8 mouse cellular contexts compared by ENCODE assay signal in genomic region chr6:108828872-108829271, GRCm38 (mm10). TPM values are rescaled to one million over a fixed set of nuclear protein-coding genes. Genes with fewer than 3 reads are reported as not detected.
DNase-seq lines count a peak whose midpoint lies in the region; ATAC-seq and TF ChIP-seq lines count a peak whose summit lies in the region.

No protein-coding gene starts in this region.

- ATAC-seq in hindbrain, embryonic 14.5 days (ENCODE audit: low FRiP score), result peak; percentile 68
- ATAC-seq in midbrain, postnatal 0 days (ENCODE audit: low FRiP score), result peak; percentile 57; the same call in 1 of the 2 replicates

- H3K4me3 ChIP-seq in embryonic fibroblast, embryonic 13.5 days (ENCODE audit: insufficient read depth, low read length), result peak overlapping the region; percentile 96
- H3K4me3 ChIP-seq in hindbrain, embryonic 14.5 days (replicated peaks; ENCODE audit: low read length), result peak overlapping the region; percentile 83
- H3K4me3 ChIP-seq in midbrain, postnatal 0 days (ENCODE audit: low read depth, low read length), result peak overlapping the region; percentile 75

- peak; percentile 43 for DNase-seq in kidney, adult 11 months
- no peak for DNase-seq in kidney, adult 18-20 months
- DNase-seq in NIH3T3 (ENCODE audit: low read depth) (peak; percentile 63), liver (peak; percentile 38)
- peak; percentile 42 for DNase-seq in hindbrain, embryonic 14.5 days (ENCODE audit: low spot score)
- DNase-seq in midbrain, postnatal 0 days (ENCODE audit: low spot score), result peak; percentile 8
- DNase-seq in thymus, postnatal 4 days, result peak; percentile 78

- H3K4me1 ChIP-seq in embryonic fibroblast, embryonic 13.5 days (ENCODE audit: control insufficient read depth, insufficient read depth, low read length), result peaks cover 3% of the 10 kb centered on the region
- H3K4me1 ChIP-seq in hindbrain, embryonic 14.5 days (replicated peaks; ENCODE audit: control insufficient read depth, insufficient read depth, low read length), result peaks cover 12% of the 10 kb centered on the region
- H3K4me1 ChIP-seq in midbrain, postnatal 0 days (ENCODE audit: insufficient read depth, low read length), result peaks cover 3% of the 10 kb centered on the region; the same call in 1 of the 2 replicates

- TF ChIP-seq POLR2A in embryonic fibroblast, embryonic 13.5 days (IDR thresholded peaks at IDR 0.05; ENCODE audit: low read depth, low read length), result no peak

- H3K27me3 ChIP-seq in hindbrain, embryonic 14.5 days (ENCODE audit: control insufficient read depth, insufficient read depth, low read length), result no peaks in the 10 kb centered on the region
- no peaks in the 10 kb centered on the region for H3K27me3 ChIP-seq in midbrain, postnatal 0 days (ENCODE audit: insufficient read depth, low read length)

- H3K9me3 ChIP-seq in hindbrain, embryonic 14.5 days (ENCODE audit: control insufficient read depth, low read length), result no peaks in the 10 kb centered on the region
- H3K9me3 ChIP-seq in midbrain, postnatal 0 days (ENCODE audit: low read length), result no peaks in the 10 kb centered on the region

- peak overlapping the region; percentile 84 for H3K9ac ChIP-seq in hindbrain, embryonic 14.5 days
- H3K9ac ChIP-seq in midbrain, postnatal 0 days (replicated peaks; ENCODE audit: low read length, poor library complexity, severe bottlenecking), result peak overlapping the region; percentile 70

- H3K4me2 ChIP-seq in hindbrain, embryonic 14.5 days (replicated peaks), result peak overlapping the region; percentile 96
- H3K4me2 ChIP-seq in midbrain, postnatal 0 days (ENCODE audit: low read depth, low read length, poor library complexity, severe bottlenecking), result peak overlapping the region; percentile 59

- TF ChIP-seq CTCF in embryonic fibroblast, embryonic 13.5 days (IDR thresholded peaks at IDR 0.05; ENCODE audit: borderline replicate concordance, insufficient read depth, low read length), result no peak
- TF ChIP-seq CTCF in midbrain, postnatal 0 days (IDR thresholded peaks at IDR 0.05), result no peak

- H3K36me3 ChIP-seq in hindbrain, embryonic 14.5 days (replicated peaks; ENCODE audit: control insufficient read depth, insufficient read depth), result peaks cover 4% of the 10 kb centered on the region; the same call in 1 of the 2 replicates
- no peaks in the 10 kb centered on the region for H3K36me3 ChIP-seq in midbrain, postnatal 0 days (ENCODE audit: insufficient read depth, low read length)

- peak overlapping the region; percentile 13; the same call in 1 of the 2 replicates for H3K27ac ChIP-seq in embryonic fibroblast, embryonic 13.5 days (ENCODE audit: insufficient read depth, low read length)
- H3K27ac ChIP-seq in hindbrain, embryonic 14.5 days, result peak overlapping the region; percentile 56
- peak overlapping the region; percentile 38; the same call in 1 of the 2 replicates for H3K27ac ChIP-seq in midbrain, postnatal 0 days (ENCODE audit: low read depth, low read length)

- under 1% methylated on average over 56 of the region's 56 CpGs for WGBS in hindbrain, embryonic 14.5 days
- under 1% methylated on average over 52 of the region's 56 CpGs for WGBS in midbrain, postnatal 0 days

RNA-seq across cellular contexts. Expression of gene Edem1, which starts 0.4 kb away (rescaled TPM):
- 107 and 120 TPM in 2 replicates for polyA plus RNA-seq in embryonic fibroblast, embryonic 13.5 days (2011; ENCODE audit: insufficient read length, low read depth, missing spikeins)
- 8.9 and 9.7 TPM in 2 replicates for polyA plus RNA-seq in hindbrain, embryonic 14.5 days (2014; fragmentation: Nextera tagmentation; extraction: Ambion mirVana)
- 11.3 and 13.4 TPM in 2 replicates for total RNA-seq in midbrain, postnatal 0 days (2014; rRNA removed)
- 3.1 and 3.7 TPM in 2 replicates for polyA plus RNA-seq in midbrain, postnatal 0 days (2015; fragmentation: Nextera tagmentation; extraction: Ambion mirVana)

RNA-seq across cellular contexts. Expression of gene Arl8b, which starts 46.0 kb away (rescaled TPM):
- polyA plus RNA-seq in embryonic fibroblast, embryonic 13.5 days (2011; ENCODE audit: insufficient read length, low read depth, missing spikeins), result 123 and 164 TPM in 2 replicates
- 124 and 137 TPM in 2 replicates for polyA plus RNA-seq in hindbrain, embryonic 14.5 days (2014; fragmentation: Nextera tagmentation; extraction: Ambion mirVana)
- 73.1 and 73.9 TPM in 2 replicates for total RNA-seq in midbrain, postnatal 0 days (2014; rRNA removed)
- polyA plus RNA-seq in midbrain, postnatal 0 days (2015; fragmentation: Nextera tagmentation; extraction: Ambion mirVana), result 89.6 and 105 TPM in 2 replicates

Comparison
In these comparisons a context has a peak if more than half of its experiments do, and no peak if none do; other contexts are left out.
1. RNA of gene Edem1, which starts 0.4 kb away (polyA plus RNA-seq): 107 to 120 TPM in embryonic fibroblast, embryonic 13.5 days; 8.9 to 9.7 TPM in hindbrain, embryonic 14.5 days and 3.1 to 3.7 TPM in midbrain, postnatal 0 days; every median in the first group is over 10 times any median in the second.
2. Peak in every context shown above with its lines, with median percentiles within 50 percentile points of each other: H3K27ac ChIP-seq and H3K4me3 ChIP-seq.